Comparison of ENCODE assay signal across 10 mouse cellular contexts in genomic region chr2:160356132-160356531, GRCm38 (mm10). TPM values are rescaled to one million over a fixed set of nuclear protein-coding genes. Genes with fewer than 3 reads are reported as not detected.
DNase-seq lines count a peak whose midpoint lies in the region; ATAC-seq and TF ChIP-seq lines count a peak whose summit lies in the region.
"Had no signal": no experiment of that assay in that cellular context is flagged by ENCODE, and none has a peak within 500 bp of the region (broad histone marks: within the 10 kb centered on the region; RNA-seq: fewer than 3 reads in every experiment).

No protein-coding gene starts in this region.

- TF ChIP-seq EP300 in liver, embryonic 14.5 days (IDR thresholded peaks at IDR 0.05; ENCODE audit: low read depth), result no peak

- no peaks in the 10 kb centered on the region for H3K9me3 ChIP-seq in forebrain, postnatal 0 days (ENCODE audit: low read length)
- no peaks in the 10 kb centered on the region for H3K9me3 ChIP-seq in forebrain, embryonic 12.5 days
- H3K9me3 ChIP-seq in liver, embryonic 14.5 days (ENCODE audit: control insufficient read depth, low read length), result no peaks in the 10 kb centered on the region
- no peaks in the 10 kb centered on the region for H3K9me3 ChIP-seq in forebrain, embryonic 14.5 days (replicated peaks; ENCODE audit: control insufficient read depth, low read length)
- H3K9me3 ChIP-seq: embryonic facial prominence, embryonic 12.5 days had no signal

- TF ChIP-seq POLR2A in cortical plate, adult 2 months (IDR thresholded peaks at IDR 0.05; ENCODE audit: extremely low read depth, insufficient read depth, low read length), result no peak

- no peaks in the 10 kb centered on the region for H3K4me1 ChIP-seq in forebrain, postnatal 0 days (ENCODE audit: insufficient read depth)
- peaks cover 14% of the 10 kb centered on the region for H3K4me1 ChIP-seq in forebrain, embryonic 12.5 days
- no peaks in the 10 kb centered on the region for H3K4me1 ChIP-seq in liver, embryonic 14.5 days (replicated peaks; ENCODE audit: control insufficient read depth in 2 of 2, insufficient read depth in 2 of 2, low read length in 1 of 2)
- no peaks in the 10 kb centered on the region for H3K4me1 ChIP-seq in cortical plate, adult 2 months (ENCODE audit: control insufficient read depth, insufficient read depth, low read length)
- H3K4me1 ChIP-seq in forebrain, embryonic 14.5 days (ENCODE audit: control insufficient read depth, insufficient read depth, low read length), result no peaks in the 10 kb centered on the region

- no peak overlapping the region for H3K4me2 ChIP-seq in forebrain, postnatal 0 days (ENCODE audit: low read depth)
- H3K4me2 ChIP-seq in forebrain, embryonic 12.5 days, result no peak overlapping the region
- no peak overlapping the region for H3K4me2 ChIP-seq in liver, embryonic 14.5 days (ENCODE audit: low read depth)
- no peak overlapping the region for H3K4me2 ChIP-seq in forebrain, embryonic 14.5 days (ENCODE audit: low read length)
- H3K4me2 ChIP-seq: embryonic facial prominence, embryonic 12.5 days had no signal

- DNase-seq in forebrain, postnatal 0 days, result no peak
- no peak for DNase-seq in liver, embryonic 14.5 days (ENCODE audit: low read depth in 3 of 3, low spot score in 3 of 3)
- DNase-seq in liver, result no peak
- DNase-seq in testis, postnatal 10 days (ENCODE audit: low spot score), result peak; percentile 61
- DNase-seq in forebrain, embryonic 14.5 days (ENCODE audit: low spot score), result no peak
- no peak for DNase-seq in ovary, postnatal 10 days (ENCODE audit: low spot score)
- DNase-seq: gastrocnemius, postnatal 25 days had no signal

- ATAC-seq in forebrain, postnatal 0 days, result no peak
- no peak for ATAC-seq in forebrain, embryonic 12.5 days (ENCODE audit: low FRiP score)
- ATAC-seq in liver, embryonic 14.5 days (ENCODE audit: insufficient read depth), result no peak
- ATAC-seq in forebrain, embryonic 14.5 days, result no peak

- H3K27ac ChIP-seq in forebrain, postnatal 0 days (ENCODE audit: low read depth, low read length), result no peak overlapping the region
- no peak overlapping the region for H3K27ac ChIP-seq in forebrain, embryonic 12.5 days
- no peak overlapping the region for H3K27ac ChIP-seq in liver, embryonic 14.5 days
- H3K27ac ChIP-seq in cortical plate, adult 2 months (ENCODE audit: insufficient read depth, low read length), result no peak overlapping the region
- no peak overlapping the region for H3K27ac ChIP-seq in forebrain, embryonic 14.5 days (ENCODE audit: low read depth, low read length)
- H3K27ac ChIP-seq: embryonic facial prominence, embryonic 12.5 days had no signal

- 59% methylated on average over 5 of the region's 5 CpGs for WGBS in forebrain, postnatal 0 days
- WGBS in forebrain, embryonic 12.5 days, result 55% methylated on average over 5 of the region's 5 CpGs
- WGBS in liver, embryonic 14.5 days (ENCODE audit: insufficient replicate concordance), result 44% methylated on average over 5 of the region's 5 CpGs
- 54% methylated on average over 5 of the region's 5 CpGs for WGBS in forebrain, embryonic 14.5 days

- no peaks in the 10 kb centered on the region for H3K36me3 ChIP-seq in forebrain, postnatal 0 days (ENCODE audit: insufficient read depth)
- H3K36me3 ChIP-seq in forebrain, embryonic 12.5 days (replicated peaks), result no peaks in the 10 kb centered on the region
- no peaks in the 10 kb centered on the region for H3K36me3 ChIP-seq in liver, embryonic 14.5 days (replicated peaks; ENCODE audit: control insufficient read depth, insufficient read depth, low read depth)
- no peaks in the 10 kb centered on the region for H3K36me3 ChIP-seq in forebrain, embryonic 14.5 days (ENCODE audit: control insufficient read depth, insufficient read depth, low read length)
- H3K36me3 ChIP-seq: embryonic facial prominence, embryonic 12.5 days had no signal

- TF ChIP-seq CTCF in forebrain, postnatal 0 days (IDR thresholded peaks at IDR 0.05; ENCODE audit: low read depth), result peak; percentile 58
- TF ChIP-seq CTCF in liver, embryonic 14.5 days (IDR thresholded peaks at IDR 0.05; ENCODE audit: low read depth), result peak; percentile 50
- TF ChIP-seq CTCF in cortical plate, adult 2 months (IDR thresholded peaks at IDR 0.05; ENCODE audit: extremely low read depth, insufficient read depth, low read length), result peak; percentile 38; the same call in 1 of the 2 replicates

- no peak overlapping the region for H3K9ac ChIP-seq in forebrain, postnatal 0 days
- H3K9ac ChIP-seq in forebrain, embryonic 12.5 days, result no peak overlapping the region
- H3K9ac ChIP-seq in liver, embryonic 14.5 days (replicated peaks), result no peak overlapping the region
- no peak overlapping the region for H3K9ac ChIP-seq in forebrain, embryonic 14.5 days (ENCODE audit: low read length)
- H3K9ac ChIP-seq: embryonic facial prominence, embryonic 12.5 days had no signal

- no peak overlapping the region for H3K4me3 ChIP-seq in forebrain, postnatal 0 days (ENCODE audit: low read depth, low read length)
- no peak overlapping the region for H3K4me3 ChIP-seq in forebrain, embryonic 12.5 days (replicated peaks)
- H3K4me3 ChIP-seq in liver, embryonic 14.5 days (ENCODE audit: insufficient read depth in 1 of 2, low read depth in 2 of 2, low read length in 2 of 2), result no peak overlapping the region
- H3K4me3 ChIP-seq in cortical plate, adult 2 months (ENCODE audit: insufficient read depth, low read length), result no peak overlapping the region
- H3K4me3 ChIP-seq in forebrain, embryonic 14.5 days (ENCODE audit: low read depth, low read length), result no peak overlapping the region
- H3K4me3 ChIP-seq: embryonic facial prominence, embryonic 12.5 days had no signal

- H3K27me3 ChIP-seq in forebrain, postnatal 0 days (ENCODE audit: insufficient read depth, low read length), result peaks cover 15% of the 10 kb centered on the region
- H3K27me3 ChIP-seq in forebrain, embryonic 12.5 days, result peaks cover 47% of the 10 kb centered on the region
- peaks cover 20% of the 10 kb centered on the region for H3K27me3 ChIP-seq in liver, embryonic 14.5 days (ENCODE audit: control insufficient read depth, insufficient read depth, low read length)
- peaks cover 26% of the 10 kb centered on the region for H3K27me3 ChIP-seq in forebrain, embryonic 14.5 days (replicated peaks; ENCODE audit: control insufficient read depth, insufficient read depth, low read length)

RNA-seq across cellular contexts. Expression of gene Mafb, which starts 10.7 kb away (rescaled TPM):
- total RNA-seq in forebrain, postnatal 0 days (2014; rRNA removed), result 13.5 and 13.7 TPM in 2 replicates
- polyA plus RNA-seq in forebrain, postnatal 0 days (2015; fragmentation: Nextera tagmentation; extraction: Ambion mirVana), result 13.1 and 15.3 TPM in 2 replicates
- 7.5 and 7.8 TPM in 2 replicates for polyA plus RNA-seq in forebrain, embryonic 12.5 days (2016; fragmentation: Nextera tagmentation; extraction: Ambion mirVana)
- polyA plus RNA-seq in liver, embryonic 14.5 days (2012; rRNA removed), result 2.0 and 2.2 TPM in 2 replicates
- 2.3 and 2.6 TPM in 2 replicates for polyA plus RNA-seq in liver, embryonic 14.5 days (2014; fragmentation: Nextera tagmentation; extraction: Ambion mirVana)
- 11.2 and 11.6 TPM in 2 replicates for polyA plus RNA-seq in cortical plate, adult 2 months (2012; rRNA removed)
- polyA plus RNA-seq in forebrain, embryonic 14.5 days (2014; fragmentation: Nextera tagmentation; extraction: Ambion mirVana), result 6.1 and 8.3 TPM in 2 replicates

RNA-seq across cellular contexts. Expression of gene Gm826, which starts 22.2 kb away (rescaled TPM):
- not detected in 2 replicates for total RNA-seq in forebrain, postnatal 0 days (2014; rRNA removed)
- 0.19 TPM in 1 of 2 replicates, not detected in the other for polyA plus RNA-seq in forebrain, postnatal 0 days (2015; fragmentation: Nextera tagmentation; extraction: Ambion mirVana)
- 0.38 TPM in 1 of 2 replicates, not detected in the other for polyA plus RNA-seq in forebrain, embryonic 12.5 days (2016; fragmentation: Nextera tagmentation; extraction: Ambion mirVana)
- polyA plus RNA-seq in liver, embryonic 14.5 days (2012; rRNA removed), result 5.3 and 5.5 TPM in 2 replicates
- polyA plus RNA-seq in liver, embryonic 14.5 days (2014; fragmentation: Nextera tagmentation; extraction: Ambion mirVana), result 7.0 and 8.0 TPM in 2 replicates
- polyA plus RNA-seq in cortical plate, adult 2 months (2012; rRNA removed), result 0.27 and 0.72 TPM in 2 replicates
- not detected in 2 replicates for polyA plus RNA-seq in forebrain, embryonic 14.5 days (2014; fragmentation: Nextera tagmentation; extraction: Ambion mirVana)
- polyA plus RNA-seq: embryonic facial prominence, embryonic 12.5 days had no signal
